27 mouse cellular contexts compared by ENCODE assay signal in genomic region chrX:102051225-102051624, GRCm38 (mm10).
"Had no signal": no experiment of that assay in that cellular context is flagged by ENCODE, and none has a peak within 500 bp of the region (broad histone marks: within the 10 kb centered on the region; RNA-seq: fewer than 3 reads in every experiment).

No protein-coding gene starts in this region.

- H3K36me3 ChIP-seq: heart, embryonic 12.5 days; hindbrain, embryonic 10.5 days; hindbrain, embryonic 12.5 days; intestine, embryonic 15.5 days; kidney, embryonic 15.5 days; limb, embryonic 13.5 days; limb, embryonic 15.5 days; liver, embryonic 13.5 days had no signal

- H3K4me2 ChIP-seq: heart, embryonic 12.5 days; hindbrain, embryonic 12.5 days; hindbrain, embryonic 14.5 days; intestine, embryonic 15.5 days; kidney, embryonic 15.5 days; limb, embryonic 13.5 days; limb, embryonic 15.5 days; liver, embryonic 13.5 days had no signal

- H3K27ac ChIP-seq: heart, adult 2 months; hindbrain, embryonic 10.5 days; hindbrain, embryonic 12.5 days; hindbrain, embryonic 14.5 days; intestine, embryonic 15.5 days; kidney, embryonic 15.5 days; kidney, postnatal 0 days; layer of hippocampus, adult 2 months; limb, embryonic 13.5 days; limb, embryonic 15.5 days; liver, embryonic 13.5 days had no signal

- H3K9ac ChIP-seq: forebrain, postnatal 0 days; heart, embryonic 12.5 days; hindbrain, embryonic 12.5 days; hindbrain, embryonic 14.5 days; intestine, embryonic 15.5 days; kidney, embryonic 15.5 days; limb, embryonic 13.5 days; limb, embryonic 15.5 days; liver, embryonic 13.5 days had no signal

- H3K27me3 ChIP-seq: intestine, embryonic 15.5 days had no signal

- ATAC-seq: forebrain, postnatal 0 days; hindbrain, embryonic 16.5 days; inflammation-experienced regulatory T-cells, adult 6 months; intestine, embryonic 15.5 days; intestine, postnatal 0 days had no signal

- H3K9me3 ChIP-seq: heart, embryonic 12.5 days; hindbrain, embryonic 10.5 days; hindbrain, embryonic 12.5 days; intestine, embryonic 15.5 days; kidney, embryonic 15.5 days; limb, embryonic 13.5 days; limb, embryonic 15.5 days; liver, embryonic 13.5 days had no signal

- H3K4me1 ChIP-seq: heart, embryonic 12.5 days; hindbrain, embryonic 10.5 days; hindbrain, embryonic 12.5 days; intestine, embryonic 15.5 days; kidney, embryonic 15.5 days; limb, embryonic 13.5 days; limb, embryonic 15.5 days; liver, embryonic 13.5 days had no signal

- H3K4me3 ChIP-seq: heart, adult 2 months; heart, embryonic 12.5 days; hindbrain, embryonic 10.5 days; hindbrain, embryonic 12.5 days; intestine, embryonic 15.5 days; kidney, embryonic 15.5 days; layer of hippocampus, adult 2 months; limb, embryonic 13.5 days; limb, embryonic 15.5 days; liver, embryonic 13.5 days had no signal

- DNase-seq: forebrain, postnatal 0 days; gastrocnemius, postnatal 14 days; gastrocnemius, postnatal 36 days; heart, postnatal 10 days; heart, postnatal 4 days; kidney, adult 2 months; kidney, adult 9 months; kidney, postnatal 14 days; kidney, postnatal 36 days; layer of hippocampus, adult 9-11 months; layer of hippocampus, postnatal 36 days; left cerebral cortex, postnatal 4 days; liver, embryonic 13.5 days had no signal
